Mouse (Mus musculus) induced T-regulatory cell, adult 2 months (primary cell): ENCODE results near the gene Fthl17e.
"Not testable (repeated sequence)": the region's sequence is repeated elsewhere in the genome, so short reads cannot be mapped to it uniquely, and the experiment has no call there.

ENCODE experiments used
- DNase-seq: peaks from one replicate; pipeline ENCODE4 v3.0.0-alpha.2; 2012; ENCODE audit warnings: low read depth

Gene Fthl17e

GRCm38 (mm10) chrX:9033193-9033592 is at the start of gene Fthl17e:
Gene Fthl17e, plus strand, starts transcription at chrX:9033493.
- DNase-seq, result not testable (repeated sequence)

- not testable (repeated sequence) for DNase-seq
Observed at GRCm38 (mm10) chrX:8986655-8987054, 46.6 kb upstream of the Fthl17e start, which contains the start of gene Fthl17d. Gene Fthl17d, minus strand, starts transcription at chrX:8986755.

- no peak for DNase-seq
Observed at GRCm38 (mm10) chrX:9016079-9016478, 17.2 kb upstream of the Fthl17e start.

- DNase-seq, result no peak
Observed at GRCm38 (mm10) chrX:9019481-9019880, 13.8 kb upstream of the Fthl17e start.

GRCm38 (mm10) chrX:9041611-9042010 is 8.3 kb downstream of the Fthl17e start:
- DNase-seq, result not testable (repeated sequence)

GRCm38 (mm10) chrX:9060952-9061351 is 27.7 kb downstream of the Fthl17e start:
- DNase-seq, result peak; percentile 15

- DNase-seq, result no peak
Observed at GRCm38 (mm10) chrX:9062101-9062500, 28.8 kb downstream of the Fthl17e start.

- DNase-seq, result not testable (repeated sequence)
Observed at GRCm38 (mm10) chrX:9062715-9063114, 29.4 kb downstream of the Fthl17e start, which contains the start of gene Fthl17f. Gene Fthl17f, plus strand, starts transcription at chrX:9063015.

- DNase-seq, result not testable (repeated sequence)
Observed at GRCm38 (mm10) chrX:9077699-9078098, 44.4 kb downstream of the Fthl17e start.
